Comparison of ENCODE assay signal across 10 mouse cellular contexts in genomic region chr10:59430701-59431218, GRCm38 (mm10). TPM values are rescaled to one million over a fixed set of nuclear protein-coding genes. Genes with fewer than 3 reads are reported as not detected.
DNase-seq lines count a peak whose midpoint lies in the region; ATAC-seq lines count a peak whose summit lies in the region.
"Had no signal": no experiment of that assay in that cellular context is flagged by ENCODE, and none has a peak within 500 bp of the region (broad histone marks: within the 10 kb centered on the region; RNA-seq: fewer than 3 reads in every experiment).

No protein-coding gene starts in this region.

- DNase-seq in testis, postnatal 10 days (ENCODE audit: low spot score): peak; percentile 27
- no peak for DNase-seq in testis, postnatal 14 days (ENCODE audit: low spot score)
- DNase-seq in adipocyte (ENCODE audit: low spot score): peak; percentile 72
- DNase-seq in liver, embryonic 11.5 days (ENCODE audit: low spot score): no peak
- peak; percentile 89 for DNase-seq in yolk sac, embryonic 10.5 days (ENCODE audit: low spot score)
- DNase-seq: cerebellum, adult 18-20 months; kidney, postnatal 36 days; lung, embryonic 14.5 days had no signal

- H3K9me3 ChIP-seq in liver, embryonic 11.5 days (ENCODE audit: control insufficient read depth, low read length): no peaks in the 10 kb centered on the region
- no peaks in the 10 kb centered on the region for H3K9me3 ChIP-seq in neural tube, embryonic 15.5 days (replicated peaks)
- no peaks in the 10 kb centered on the region for H3K9me3 ChIP-seq in hindbrain, embryonic 12.5 days (replicated peaks)

- peak; percentile 58 for ATAC-seq in liver, embryonic 11.5 days (replicated peaks; ENCODE audit: low FRiP score)
- ATAC-seq in neural tube, embryonic 15.5 days (ENCODE audit: low FRiP score): no peak
- ATAC-seq in hindbrain, embryonic 12.5 days (ENCODE audit: low FRiP score): no peak

- peaks cover 6% of the 10 kb centered on the region; the same call in 1 of the 2 replicates for H3K4me1 ChIP-seq in liver, embryonic 11.5 days (replicated peaks; ENCODE audit: control insufficient read depth, insufficient read depth, low read length)
- H3K4me1 ChIP-seq in neural tube, embryonic 15.5 days: peaks cover 4% of the 10 kb centered on the region
- H3K4me1 ChIP-seq in hindbrain, embryonic 12.5 days: peaks cover 6% of the 10 kb centered on the region; the same call in 1 of the 2 replicates

- H3K4me2 ChIP-seq in liver, embryonic 11.5 days: no peak overlapping the region; the same call in 1 of the 2 replicates
- H3K4me2 ChIP-seq in neural tube, embryonic 15.5 days: no peak overlapping the region
- no peak overlapping the region for H3K4me2 ChIP-seq in hindbrain, embryonic 12.5 days (replicated peaks)
- H3K4me2 ChIP-seq: lung, embryonic 14.5 days had no signal

- H3K27ac ChIP-seq in liver, embryonic 11.5 days (ENCODE audit: low read depth, low read length): no peak overlapping the region
- no peak overlapping the region for H3K27ac ChIP-seq in neural tube, embryonic 15.5 days (replicated peaks)
- no peak overlapping the region for H3K27ac ChIP-seq in hindbrain, embryonic 12.5 days

- WGBS in liver, embryonic 11.5 days: 14% methylated on average over 6 of the region's 6 CpGs
- 79% methylated on average over 6 of the region's 6 CpGs for WGBS in neural tube, embryonic 15.5 days
- 70% methylated on average over 6 of the region's 6 CpGs for WGBS in hindbrain, embryonic 12.5 days

- no peaks in the 10 kb centered on the region for H3K27me3 ChIP-seq in liver, embryonic 11.5 days (replicated peaks; ENCODE audit: control insufficient read depth, insufficient read depth, low read length)
- no peaks in the 10 kb centered on the region for H3K27me3 ChIP-seq in neural tube, embryonic 15.5 days (replicated peaks)
- no peaks in the 10 kb centered on the region for H3K27me3 ChIP-seq in hindbrain, embryonic 12.5 days

- no peak overlapping the region for H3K4me3 ChIP-seq in liver, embryonic 11.5 days (ENCODE audit: low read depth, low read length)
- no peak overlapping the region for H3K4me3 ChIP-seq in neural tube, embryonic 15.5 days (replicated peaks)
- no peak overlapping the region for H3K4me3 ChIP-seq in hindbrain, embryonic 12.5 days

- H3K9ac ChIP-seq in liver, embryonic 11.5 days (ENCODE audit: low read depth, low read length): no peak overlapping the region
- no peak overlapping the region for H3K9ac ChIP-seq in neural tube, embryonic 15.5 days (replicated peaks)
- no peak overlapping the region for H3K9ac ChIP-seq in hindbrain, embryonic 12.5 days
- H3K9ac ChIP-seq: lung, embryonic 14.5 days had no signal

- H3K36me3 ChIP-seq in liver, embryonic 11.5 days (ENCODE audit: control insufficient read depth, insufficient read depth, low read length): no peaks in the 10 kb centered on the region
- H3K36me3 ChIP-seq in neural tube, embryonic 15.5 days: no peaks in the 10 kb centered on the region
- H3K36me3 ChIP-seq in hindbrain, embryonic 12.5 days: no peaks in the 10 kb centered on the region

RNA-seq across cellular contexts. Expression of gene Oit3, which starts 10.8 kb away (rescaled TPM):
- polyA plus RNA-seq in liver, embryonic 11.5 days (2014; fragmentation: Nextera tagmentation; extraction: Ambion mirVana): 43.2 and 45.7 TPM in 2 replicates
- 0.09 and 0.47 TPM in 2 replicates for polyA plus RNA-seq in neural tube, embryonic 15.5 days (2015; fragmentation: Nextera tagmentation; extraction: Ambion mirVana)
- 0.59 and 0.68 TPM in 2 replicates for polyA plus RNA-seq in hindbrain, embryonic 12.5 days (2016; fragmentation: Nextera tagmentation; extraction: Ambion mirVana)

RNA-seq across cellular contexts. Expression of gene Pla2g12b, which starts 27.3 kb away (rescaled TPM):
- polyA plus RNA-seq in liver, embryonic 11.5 days (2014; fragmentation: Nextera tagmentation; extraction: Ambion mirVana): 45.7 and 46.7 TPM in 2 replicates
- polyA plus RNA-seq in neural tube, embryonic 15.5 days (2015; fragmentation: Nextera tagmentation; extraction: Ambion mirVana): 0.72 TPM in 1 of 2 replicates, not detected in the other
- polyA plus RNA-seq in hindbrain, embryonic 12.5 days (2016; fragmentation: Nextera tagmentation; extraction: Ambion mirVana): not detected in 2 replicates
- polyA plus RNA-seq: lung, embryonic 14.5 days had no signal

RNA-seq across cellular contexts. Expression of gene Gm10273, which starts 35.3 kb away (rescaled TPM):
- polyA plus RNA-seq in liver, embryonic 11.5 days (2014; fragmentation: Nextera tagmentation; extraction: Ambion mirVana): 9.2 and 10.1 TPM in 2 replicates
- polyA plus RNA-seq in neural tube, embryonic 15.5 days (2015; fragmentation: Nextera tagmentation; extraction: Ambion mirVana): 7.3 and 7.7 TPM in 2 replicates
- 5.1 TPM in 1 of 2 replicates, not detected in the other for polyA plus RNA-seq in hindbrain, embryonic 12.5 days (2016; fragmentation: Nextera tagmentation; extraction: Ambion mirVana)

Comparison
In these comparisons a context has a peak if more than half of its experiments do, and no peak if none do; other contexts are left out.
1. DNase-seq: peak in testis, postnatal 10 days (single experiment), adipocyte (single experiment) and yolk sac, embryonic 10.5 days (single experiment); none in testis, postnatal 14 days (single experiment) and liver, embryonic 11.5 days (single experiment).
2. RNA of gene Oit3, which starts 10.8 kb away (polyA plus RNA-seq): 43.2 to 45.7 TPM in liver, embryonic 11.5 days; 0.59 to 0.68 TPM in hindbrain, embryonic 12.5 days and 0.09 to 0.47 TPM in neural tube, embryonic 15.5 days; every median in the first group is over 10 times any median in the second.
3. RNA of gene Pla2g12b, which starts 27.3 kb away (polyA plus RNA-seq): 45.7 to 46.7 TPM in liver, embryonic 11.5 days; not detected in hindbrain, embryonic 12.5 days and 0.72 TPM in neural tube, embryonic 15.5 days; every median in the first group is over 10 times any median in the second.